Mouse (Mus musculus): ENCODE data around the gene Ttll8. TPM values are rescaled to one million over a fixed set of nuclear protein-coding genes. Genes with fewer than 3 reads are reported as not detected.

Ttll8 gene
- polyA plus RNA-seq, 1 experiment from 2014 or later, result not detected

- 85% methylated on average over 8 of the region's 8 CpGs for WGBS
- no peaks in the 10 kb centered on the region for H3K27me3 ChIP-seq (replicated peaks; ENCODE audit: control insufficient read depth, insufficient read depth, low read length)
- DNase-seq (ENCODE audit: low spot score), result no peak
These were observed 37.1 kb downstream of the Ttll8 start for GRCm38 (mm10) chr15:88917126-88917525.

GRCm38 (mm10) chr15:88916366-88916765 is 37.9 kb downstream of the Ttll8 start:
- Histone ChIP-seq H3K9ac (ENCODE audit: low read depth, low read length) (no peak overlapping the region), H3K4me3 (ENCODE audit: low read depth, low read length) (no peak overlapping the region), H3K9me3 (ENCODE audit: control insufficient read depth, low read length) (no peaks in the 10 kb centered on the region), H3K27me3 (replicated peaks; ENCODE audit: control insufficient read depth, insufficient read depth, low read length) (no peaks in the 10 kb centered on the region), H3K4me1 (replicated peaks; ENCODE audit: control insufficient read depth, insufficient read depth, low read length) (no peaks in the 10 kb centered on the region), H3K36me3 (ENCODE audit: control insufficient read depth, insufficient read depth, low read length) (no peaks in the 10 kb centered on the region), H3K4me2 (no peak overlapping the region), H3K27ac (ENCODE audit: low read depth, low read length) (no peak overlapping the region)
- ATAC-seq (replicated peaks; ENCODE audit: low FRiP score), result no peak
- 59% methylated on average over 3 of the region's 3 CpGs for WGBS
- DNase-seq (ENCODE audit: low spot score), result no peak

More at GRCm38 (mm10) chr15:88917126-88917525, 37.1 kb downstream of the Ttll8 start:
- no peak overlapping the region for H3K9ac ChIP-seq (ENCODE audit: low read depth, low read length)
- no peak overlapping the region for H3K27ac ChIP-seq (ENCODE audit: low read depth, low read length)
- no peak for ATAC-seq (replicated peaks; ENCODE audit: low FRiP score)
- no peaks in the 10 kb centered on the region for H3K4me1 ChIP-seq (replicated peaks; ENCODE audit: control insufficient read depth, insufficient read depth, low read length)
- no peak overlapping the region for H3K4me2 ChIP-seq
- no peaks in the 10 kb centered on the region for H3K36me3 ChIP-seq (ENCODE audit: control insufficient read depth, insufficient read depth, low read length)
- H3K9me3 ChIP-seq (ENCODE audit: control insufficient read depth, low read length), result no peaks in the 10 kb centered on the region
- H3K4me3 ChIP-seq (ENCODE audit: low read depth, low read length), result no peak overlapping the region

GRCm38 (mm10) chr15:88915046-88915445 is 39.2 kb downstream of the Ttll8 start:
- H3K4me2 ChIP-seq, result no peak overlapping the region
- no peaks in the 10 kb centered on the region for H3K9me3 ChIP-seq (ENCODE audit: control insufficient read depth, low read length)
- H3K4me1 ChIP-seq (replicated peaks; ENCODE audit: control insufficient read depth, insufficient read depth, low read length), result no peaks in the 10 kb centered on the region
- H3K4me3 ChIP-seq (ENCODE audit: low read depth, low read length), result no peak overlapping the region
- ATAC-seq (replicated peaks; ENCODE audit: low FRiP score) (no peak), DNase-seq (ENCODE audit: low spot score) (no peak)
- no peaks in the 10 kb centered on the region for H3K36me3 ChIP-seq (ENCODE audit: control insufficient read depth, insufficient read depth, low read length)
- no peaks in the 10 kb centered on the region for H3K27me3 ChIP-seq (replicated peaks; ENCODE audit: control insufficient read depth, insufficient read depth, low read length)
- H3K9ac ChIP-seq (ENCODE audit: low read depth, low read length), result no peak overlapping the region
- H3K27ac ChIP-seq (ENCODE audit: low read depth, low read length), result no peak overlapping the region
- 90% methylated on average over 7 of the region's 7 CpGs for WGBS

GRCm38 (mm10) chr15:88906347-88906746 is 47.9 kb downstream of the Ttll8 start:
- Histone ChIP-seq H3K9me3 (ENCODE audit: control insufficient read depth, low read length) (no peaks in the 10 kb centered on the region), H3K9ac (ENCODE audit: low read depth, low read length) (no peak overlapping the region), H3K27me3 (replicated peaks; ENCODE audit: control insufficient read depth, insufficient read depth, low read length) (no peaks in the 10 kb centered on the region), H3K4me1 (replicated peaks; ENCODE audit: control insufficient read depth, insufficient read depth, low read length) (no peaks in the 10 kb centered on the region), H3K4me3 (ENCODE audit: low read depth, low read length) (no peak overlapping the region), H3K27ac (ENCODE audit: low read depth, low read length) (no peak overlapping the region), H3K36me3 (ENCODE audit: control insufficient read depth, insufficient read depth, low read length) (no peaks in the 10 kb centered on the region), H3K4me2 (no peak overlapping the region)
- 64% methylated on average over 4 of the region's 4 CpGs for WGBS
- ATAC-seq (replicated peaks; ENCODE audit: low FRiP score) (no peak), DNase-seq (ENCODE audit: low spot score) (no peak)

GRCm38 (mm10) chr15:88904056-88904811 is 50.0 kb downstream of the Ttll8 start:
- DNase-seq (ENCODE audit: low spot score), result no peak
- H3K27me3 ChIP-seq (replicated peaks; ENCODE audit: control insufficient read depth, insufficient read depth, low read length), result no peaks in the 10 kb centered on the region

GRCm38 (mm10) chr15:88903086-88903485 is 51.1 kb downstream of the Ttll8 start:
- Histone ChIP-seq H3K4me1 (replicated peaks; ENCODE audit: control insufficient read depth, insufficient read depth, low read length) (no peaks in the 10 kb centered on the region), H3K27me3 (replicated peaks; ENCODE audit: control insufficient read depth, insufficient read depth, low read length) (no peaks in the 10 kb centered on the region), H3K9me3 (ENCODE audit: control insufficient read depth, low read length) (no peaks in the 10 kb centered on the region), H3K9ac (ENCODE audit: low read depth, low read length) (no peak overlapping the region), H3K27ac (ENCODE audit: low read depth, low read length) (no peak overlapping the region), H3K36me3 (ENCODE audit: control insufficient read depth, insufficient read depth, low read length) (no peaks in the 10 kb centered on the region), H3K4me3 (ENCODE audit: low read depth, low read length) (no peak overlapping the region), H3K4me2 (no peak overlapping the region)
- 71% methylated on average over 1 of the region's 1 CpGs for WGBS
- DNase-seq (ENCODE audit: low spot score) (no peak), ATAC-seq (replicated peaks; ENCODE audit: low FRiP score) (no peak)

More at GRCm38 (mm10) chr15:88904056-88904811, 50.0 kb downstream of the Ttll8 start:
- Histone ChIP-seq H3K9ac (ENCODE audit: low read depth, low read length) (no peak overlapping the region), H3K36me3 (ENCODE audit: control insufficient read depth, insufficient read depth, low read length) (no peaks in the 10 kb centered on the region), H3K27ac (ENCODE audit: low read depth, low read length) (no peak overlapping the region), H3K4me3 (ENCODE audit: low read depth, low read length) (no peak overlapping the region), H3K9me3 (ENCODE audit: control insufficient read depth, low read length) (no peaks in the 10 kb centered on the region), H3K4me1 (replicated peaks; ENCODE audit: control insufficient read depth, insufficient read depth, low read length) (no peaks in the 10 kb centered on the region), H3K4me2 (no peak overlapping the region)
- WGBS, result 82% methylated on average over 14 of the region's 14 CpGs
- no peak for ATAC-seq (replicated peaks; ENCODE audit: low FRiP score)

GRCm38 (mm10) chr15:88902200-88902875 is 51.9 kb downstream of the Ttll8 start:
- H3K4me3 ChIP-seq (ENCODE audit: low read depth, low read length), result no peak overlapping the region
- DNase-seq (ENCODE audit: low spot score), result no peak
- H3K4me1 ChIP-seq (replicated peaks; ENCODE audit: control insufficient read depth, insufficient read depth, low read length), result no peaks in the 10 kb centered on the region
- H3K27ac ChIP-seq (ENCODE audit: low read depth, low read length), result no peak overlapping the region
- no peak overlapping the region for H3K9ac ChIP-seq (ENCODE audit: low read depth, low read length)
- no peak for ATAC-seq (replicated peaks; ENCODE audit: low FRiP score)
- WGBS, result 77% methylated on average over 15 of the region's 15 CpGs
- no peaks in the 10 kb centered on the region for H3K27me3 ChIP-seq (replicated peaks; ENCODE audit: control insufficient read depth, insufficient read depth, low read length)
- H3K36me3 ChIP-seq (ENCODE audit: control insufficient read depth, insufficient read depth, low read length), result no peaks in the 10 kb centered on the region
- no peaks in the 10 kb centered on the region for H3K9me3 ChIP-seq (ENCODE audit: control insufficient read depth, low read length)
- no peak overlapping the region for H3K4me2 ChIP-seq

GRCm38 (mm10) chr15:88896341-88896980 is 57.8 kb downstream of the Ttll8 start:
- peaks cover 1% of the 10 kb centered on the region; the same call in 1 of the 2 replicates for H3K4me1 ChIP-seq (replicated peaks; ENCODE audit: control insufficient read depth, insufficient read depth, low read length)
- ATAC-seq (replicated peaks; ENCODE audit: low FRiP score), result no peak
- H3K9ac ChIP-seq (ENCODE audit: low read depth, low read length), result no peak overlapping the region
- no peak overlapping the region for H3K27ac ChIP-seq (ENCODE audit: low read depth, low read length)
- H3K4me3 ChIP-seq (ENCODE audit: low read depth, low read length), result no peak overlapping the region
- no peak overlapping the region for H3K4me2 ChIP-seq
- H3K27me3 ChIP-seq (replicated peaks; ENCODE audit: control insufficient read depth, insufficient read depth, low read length), result no peaks in the 10 kb centered on the region; the same call in 1 of the 2 replicates
- no peaks in the 10 kb centered on the region for H3K9me3 ChIP-seq (ENCODE audit: control insufficient read depth, low read length)
- no peak for DNase-seq (ENCODE audit: low spot score)
- H3K36me3 ChIP-seq (ENCODE audit: control insufficient read depth, insufficient read depth, low read length), result no peaks in the 10 kb centered on the region
- 75% methylated on average over 10 of the region's 10 CpGs for WGBS

All from liver, embryonic 11.5 days (tissue).